Mouse (Mus musculus) forebrain, postnatal 0 days (tissue): ENCODE results near the gene Tnk2. TPM values are rescaled to one million over a fixed set of nuclear protein-coding genes. Genes with fewer than 3 reads are reported as not detected.

Source experiments
- ATAC-seq: fragments of 200-750 bp; cut with Nextera tagmentation; 2 replicates; pipeline ENCODE4 v1.8.0; 2017; ENCODE audit warnings: mild to moderate bottlenecking, moderate library complexity
- DNase-seq: peaks from one replicate; pipeline ENCODE4 v3.0.0-alpha.2; 2015
- H3K27ac ChIP-seq: fragments of 300-500 bp; sonication (generic); 2 replicates; pipeline ENCODE4 v1.5.1; 2014; ENCODE audit warnings: low read depth, mild to moderate bottlenecking, antibody characterized with exemption, low read length, moderate library complexity, mixed read lengths
- H3K27me3 ChIP-seq: fragments of 300-500 bp; sonication (generic); 2 replicates; pipeline ENCODE4 v1.6.1; 2014; ENCODE audit warnings: mild to moderate bottlenecking, low read length, mixed read lengths; ENCODE audit not compliant: insufficient read depth
- H3K36me3 ChIP-seq: fragments of 300-500 bp; sonication (generic); 2 replicates; pipeline ENCODE4 v1.6.1; 2014; ENCODE audit warnings: mild to moderate bottlenecking, moderate library complexity; ENCODE audit not compliant: insufficient read depth
- H3K4me1 ChIP-seq: fragments of 300-500 bp; sonication (generic); 2 replicates; pipeline ENCODE4 v1.6.1; 2014; ENCODE audit warnings: antibody characterized with exemption; ENCODE audit not compliant: insufficient read depth
- H3K4me2 ChIP-seq: fragments of 300-500 bp; sonication (generic); 2 replicates; pipeline ENCODE4 v1.6.1; 2014; ENCODE audit warnings: low read depth, mild to moderate bottlenecking, moderate library complexity
- H3K4me3 ChIP-seq: fragments of 300-500 bp; sonication (generic); 2 replicates; pipeline ENCODE4 v1.5.1; 2014; ENCODE audit warnings: low read depth, low read length, mixed read lengths
- H3K9ac ChIP-seq: fragments of 300-500 bp; sonication (generic); 2 replicates; pipeline ENCODE4 v1.6.1; 2014; ENCODE audit warnings: mild to moderate bottlenecking
- H3K9me3 ChIP-seq: fragments of 300-500 bp; sonication (generic); 2 replicates; pipeline ENCODE4 v1.6.1; 2016; ENCODE audit warnings: low read length
- CTCF ChIP-seq: sonication (generic); IDR thresholded peaks from 2 replicates; pipeline ENCODE4 v1.5.1; 2016; ENCODE audit warnings: antibody characterized with exemption, control low read depth, low read depth
- WGBS: fragments of 180-500 bp; shearing (Covaris S2); extraction: QIAGEN DNeasy Blood & Tissue Kit; methylation state at CpG from one replicate; pipeline ENCODE4 v1.1.7; 2014; 5-methylcytosine and 5-hydroxymethylcytosine counted together
- polyA plus RNA-seq: library from polyadenylated mRNA; unstranded; fragments of >200 nt; fragmentation: Nextera tagmentation; extraction: Ambion mirVana; gene quantifications from 2 replicates; pipeline ENCODE4 v1.2.1, GENCODE M21; 2015
- total RNA-seq: library from RNA; depleted of rRNA; stranded (reverse); fragments of >200 nt; gene quantifications from 2 replicates; pipeline ENCODE4 v1.2.3, GENCODE M21; 2014

The Tnk2 gene
- total and polyA plus RNA-seq, 2 experiments from 2014 or later, result 13.2 to 48.4 TPM

- Histone ChIP-seq H3K4me2 (no peak overlapping the region), H3K36me3 (peaks cover 81% of the 10 kb centered on the region), H3K9me3 (no peaks in the 10 kb centered on the region), H3K4me3 (no peak overlapping the region), H3K27me3 (no peaks in the 10 kb centered on the region), H3K4me1 (no peaks in the 10 kb centered on the region), H3K9ac (no peak overlapping the region), H3K27ac (no peak overlapping the region)
- no peak for TF ChIP-seq CTCF
- DNase-seq (no peak), ATAC-seq (no peak)
- WGBS, result 78% methylated on average over 14 of the region's 14 CpGs
These were observed 34.2 kb downstream of the Tnk2 start for GRCm38 (mm10) chr16:32677903-32678302.

- no peak for TF ChIP-seq CTCF
- H3K27me3 ChIP-seq, result no peaks in the 10 kb centered on the region
- no peak overlapping the region for H3K9ac ChIP-seq
- no peak for DNase-seq
- no peak overlapping the region for H3K4me2 ChIP-seq
- 86% methylated on average over 14 of the region's 14 CpGs for WGBS
- H3K9me3 ChIP-seq, result no peaks in the 10 kb centered on the region
- H3K4me1 ChIP-seq, result no peaks in the 10 kb centered on the region
- H3K4me3 ChIP-seq, result no peak overlapping the region
- H3K36me3 ChIP-seq, result peaks cover 77% of the 10 kb centered on the region
- ATAC-seq, result no peak
- H3K27ac ChIP-seq, result no peak overlapping the region
These were observed 35.1 kb downstream of the Tnk2 start for GRCm38 (mm10) chr16:32678812-32679211.

- 93% methylated on average over 16 of the region's 16 CpGs for WGBS
- DNase-seq, result no peak
- no peak for TF ChIP-seq CTCF
- H3K27ac ChIP-seq, result no peak overlapping the region
- no peak overlapping the region for H3K4me2 ChIP-seq
- ATAC-seq, result no peak
- no peak overlapping the region for H3K9ac ChIP-seq
- H3K4me1 ChIP-seq, result no peaks in the 10 kb centered on the region
- H3K27me3 ChIP-seq, result no peaks in the 10 kb centered on the region
- H3K36me3 ChIP-seq, result peaks cover 67% of the 10 kb centered on the region
- no peak overlapping the region for H3K4me3 ChIP-seq
- H3K9me3 ChIP-seq, result no peaks in the 10 kb centered on the region
These were observed 36.3 kb downstream of the Tnk2 start for GRCm38 (mm10) chr16:32679976-32680375.

GRCm38 (mm10) chr16:32680806-32681205 lies 37.1 kb downstream of the Tnk2 start:
- WGBS, result 94% methylated on average over 6 of the region's 6 CpGs
- no peak overlapping the region for H3K4me2 ChIP-seq
- H3K27ac ChIP-seq, result no peak overlapping the region
- TF ChIP-seq CTCF, result no peak
- H3K36me3 ChIP-seq, result peaks cover 62% of the 10 kb centered on the region
- no peaks in the 10 kb centered on the region for H3K4me1 ChIP-seq
- H3K4me3 ChIP-seq, result no peak overlapping the region
- ATAC-seq (no peak), DNase-seq (no peak)
- no peaks in the 10 kb centered on the region for H3K27me3 ChIP-seq
- no peaks in the 10 kb centered on the region for H3K9me3 ChIP-seq
- no peak overlapping the region for H3K9ac ChIP-seq

GRCm38 (mm10) chr16:32682194-32682593 lies 38.5 kb downstream of the Tnk2 start:
- no peaks in the 10 kb centered on the region for H3K27me3 ChIP-seq
- ATAC-seq, result peak; percentile 62; the same call in 1 of the 2 replicates
- peak; percentile 75 for TF ChIP-seq CTCF
- no peak overlapping the region for H3K9ac ChIP-seq
- WGBS, result 35% methylated on average over 5 of the region's 5 CpGs
- no peak overlapping the region for H3K27ac ChIP-seq
- H3K4me2 ChIP-seq, result no peak overlapping the region
- DNase-seq, result peak; percentile 79
- no peak overlapping the region for H3K4me3 ChIP-seq
- no peaks in the 10 kb centered on the region for H3K4me1 ChIP-seq
- H3K9me3 ChIP-seq, result no peaks in the 10 kb centered on the region
- H3K36me3 ChIP-seq, result peaks cover 49% of the 10 kb centered on the region

GRCm38 (mm10) chr16:32682841-32683240 lies 39.2 kb downstream of the Tnk2 start:
- no peak for DNase-seq
- 83% methylated on average over 4 of the region's 4 CpGs for WGBS
- H3K9ac ChIP-seq, result no peak overlapping the region

GRCm38 (mm10) chr16:32683343-32683742 lies 39.7 kb downstream of the Tnk2 start:
- peaks cover 41% of the 10 kb centered on the region for H3K36me3 ChIP-seq
- H3K4me3 ChIP-seq, result no peak overlapping the region
- no peak overlapping the region for H3K4me2 ChIP-seq
- H3K9ac ChIP-seq, result no peak overlapping the region
- H3K4me1 ChIP-seq, result no peaks in the 10 kb centered on the region
- DNase-seq, result peak; percentile 56
- ATAC-seq, result peak; percentile 77; the same call in 1 of the 2 replicates
- H3K27me3 ChIP-seq, result no peaks in the 10 kb centered on the region
- 48% methylated on average over 5 of the region's 5 CpGs for WGBS
- no peaks in the 10 kb centered on the region for H3K9me3 ChIP-seq
- TF ChIP-seq CTCF, result peak; percentile 77
- H3K27ac ChIP-seq, result no peak overlapping the region

More at GRCm38 (mm10) chr16:32682841-32683240, 39.2 kb downstream of the Tnk2 start:
- ATAC-seq, result 0 out of 2 replicates have a peak, but pooled peaks have one; percentile 7
- TF ChIP-seq CTCF, result no peak
- no peak overlapping the region for H3K27ac ChIP-seq
- H3K27me3 ChIP-seq, result no peaks in the 10 kb centered on the region
- H3K4me3 ChIP-seq, result no peak overlapping the region
- no peaks in the 10 kb centered on the region for H3K9me3 ChIP-seq
- no peaks in the 10 kb centered on the region for H3K4me1 ChIP-seq
- H3K36me3 ChIP-seq, result peaks cover 46% of the 10 kb centered on the region
- H3K4me2 ChIP-seq, result no peak overlapping the region
